Mouse (Mus musculus) gastrocnemius, adult 18-20 months (tissue): ENCODE measurements around the gene Dexi. TPM values are rescaled to one million over a fixed set of nuclear protein-coding genes. Genes with fewer than 3 reads are reported as not detected.

Experiments used
- DNase-seq: peaks from one replicate; pipeline ENCODE4 v3.0.0; 2021; ENCODE audit warnings: low spot score
- total RNA-seq, 2 experiments: library from RNA; stranded (reverse); gene quantifications; 2 replicates each; pipeline ENCODE4 v1.2.3; 2021

Gene Dexi
- total RNA-seq, 2 experiments from 2014 or later = 48.8 to 50.3 TPM

GRCm38 (mm10) chr16:10454583-10454974 is 88.3 kb downstream of the Dexi start:
- no peak for DNase-seq

- no peak for DNase-seq
Measured at GRCm38 (mm10) chr16:10453872-10454582, 88.8 kb downstream of the Dexi start.

Other genes starting within 250 kb of the Dexi start
- 1 to 10 TPM; 4.0 to 5.6 TPM for gene Emp2, start 229.1 kb downstream of the Dexi start, total RNA-seq
- gene Tekt5, start 147.6 kb downstream of the Dexi start, total RNA-seq = not detected
- 1 to 10 TPM; 5.6 to 5.7 TPM for gene Nubp1, start 131.1 kb downstream of the Dexi start, total RNA-seq
- under 1 TPM; 0.16 to 0.21 TPM for gene Tvp23a, start 95.7 kb downstream of the Dexi start, total RNA-seq
- under 1 TPM; 0.18 to 0.21 TPM for gene Ciita, start 63.0 kb downstream of the Dexi start, total RNA-seq
- gene Clec16a, start 2.3 kb upstream of the Dexi start, total RNA-seq = 10 to 100 TPM; 64.0 to 67.3 TPM
- gene Socs1, start 242.5 kb upstream of the Dexi start, total RNA-seq = under 1 TPM; 0.21 to 0.52 TPM
- gene Tnp2, start 245.6 kb upstream of the Dexi start, total RNA-seq = not detected
- not detected for gene Prm3, start 247.9 kb upstream of the Dexi start, total RNA-seq